Mouse (Mus musculus): Measurements from ENCODE around the gene Qsox1.

Gene Qsox1

GRCm38 (mm10) chr1:155747911-155748310 lies 64.8 kb downstream of the Qsox1 start:
- no peak for DNase-seq (ENCODE audit: low spot score)

DNA sequence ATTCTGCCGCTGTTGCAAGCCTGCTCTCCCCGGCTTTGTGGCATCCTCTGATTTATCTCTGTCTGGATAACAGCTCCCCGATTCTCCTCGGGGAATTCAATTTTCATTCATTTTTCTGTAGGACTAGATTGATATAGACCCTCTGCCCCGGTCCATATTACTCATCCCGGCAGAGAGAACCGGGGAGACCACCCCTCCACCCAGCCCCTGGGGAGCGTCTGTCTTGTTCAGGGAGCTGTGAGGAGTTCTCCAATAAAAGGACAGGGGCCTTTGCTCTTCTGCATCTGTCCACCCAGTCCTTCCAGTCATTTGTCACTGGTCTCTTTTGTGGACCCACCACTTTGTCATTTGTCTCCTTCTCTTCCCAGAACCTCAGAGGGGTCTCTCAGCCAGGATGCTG lies 65.7 kb downstream of the Qsox1 start:
- no peak for DNase-seq (ENCODE audit: low spot score)

- peak; percentile 69 for DNase-seq (ENCODE audit: low spot score)
Measured at GRCm38 (mm10) chr1:155742411-155743363, 70.0 kb downstream of the Qsox1 start.

- DNase-seq (ENCODE audit: low spot score): peak; percentile 63
Measured at GRCm38 (mm10) chr1:155741988-155742387, 70.7 kb downstream of the Qsox1 start.

DNA sequence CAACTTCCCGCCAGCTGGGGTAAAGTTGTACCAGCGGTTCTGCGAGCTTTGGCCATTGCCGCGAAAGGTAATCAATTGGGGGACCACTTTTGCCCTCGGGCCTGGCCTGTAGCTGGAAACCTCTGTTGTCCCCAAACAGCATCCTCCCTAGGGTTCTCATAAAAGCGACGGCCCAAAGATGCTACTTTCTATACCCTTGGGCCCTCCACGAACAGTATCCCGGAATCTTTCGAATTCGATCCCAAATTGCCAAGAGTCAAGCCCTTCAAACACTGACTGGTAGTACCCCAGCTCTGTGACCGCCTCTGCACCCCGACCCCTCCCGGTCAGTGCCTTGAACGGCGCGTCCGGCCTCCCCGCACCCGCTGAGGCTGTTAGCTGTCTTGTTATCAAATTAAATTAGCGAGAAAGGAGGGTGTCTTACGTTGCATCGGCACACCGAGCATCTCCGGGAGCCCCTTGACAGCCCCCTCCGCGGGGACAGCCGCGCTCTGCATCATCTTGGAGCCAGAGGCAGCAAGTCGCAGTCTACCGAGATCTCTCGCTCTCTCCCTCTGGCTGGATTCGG lies 71.2 kb downstream of the Qsox1 start:
- no peak for DNase-seq (ENCODE audit: low spot score)

DNA sequence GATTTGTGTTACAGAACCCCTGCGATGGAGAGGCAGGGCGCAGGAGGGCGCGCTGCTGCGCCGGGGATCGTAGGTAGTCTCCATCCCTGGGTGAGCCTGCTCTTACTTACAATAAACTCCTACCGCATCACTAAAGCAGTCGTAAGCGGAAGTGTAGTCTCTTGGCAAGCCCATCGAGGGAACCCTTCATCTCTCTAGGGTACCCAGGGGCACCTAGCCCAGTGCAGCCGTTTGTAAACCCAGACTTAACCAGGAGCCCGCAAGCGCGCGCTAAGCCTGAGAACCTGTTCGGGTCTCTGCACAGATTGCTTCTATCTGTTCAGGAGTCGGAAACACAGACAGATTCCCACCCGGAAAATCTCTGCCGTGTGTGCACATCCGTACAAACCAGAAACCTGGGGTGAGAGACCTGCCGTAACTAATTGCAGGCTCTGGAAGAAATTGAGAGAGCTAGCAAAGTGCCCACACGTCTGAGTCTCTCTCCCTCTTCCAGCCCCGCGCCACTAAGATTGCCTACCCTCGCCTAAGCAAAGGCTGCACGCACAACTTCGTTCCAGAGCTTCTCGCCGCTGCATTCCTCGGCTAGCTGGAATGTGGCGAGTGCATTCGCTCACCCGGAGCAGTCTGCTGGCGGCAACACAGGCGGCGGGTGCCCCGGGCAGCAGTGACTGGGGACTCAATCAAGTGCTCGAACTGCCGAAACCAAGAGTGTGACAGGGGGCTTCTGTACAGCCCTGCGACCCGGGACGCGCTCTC lies 71.9 kb downstream of the Qsox1 start:
- no peak for DNase-seq (ENCODE audit: low spot score)

DNA sequence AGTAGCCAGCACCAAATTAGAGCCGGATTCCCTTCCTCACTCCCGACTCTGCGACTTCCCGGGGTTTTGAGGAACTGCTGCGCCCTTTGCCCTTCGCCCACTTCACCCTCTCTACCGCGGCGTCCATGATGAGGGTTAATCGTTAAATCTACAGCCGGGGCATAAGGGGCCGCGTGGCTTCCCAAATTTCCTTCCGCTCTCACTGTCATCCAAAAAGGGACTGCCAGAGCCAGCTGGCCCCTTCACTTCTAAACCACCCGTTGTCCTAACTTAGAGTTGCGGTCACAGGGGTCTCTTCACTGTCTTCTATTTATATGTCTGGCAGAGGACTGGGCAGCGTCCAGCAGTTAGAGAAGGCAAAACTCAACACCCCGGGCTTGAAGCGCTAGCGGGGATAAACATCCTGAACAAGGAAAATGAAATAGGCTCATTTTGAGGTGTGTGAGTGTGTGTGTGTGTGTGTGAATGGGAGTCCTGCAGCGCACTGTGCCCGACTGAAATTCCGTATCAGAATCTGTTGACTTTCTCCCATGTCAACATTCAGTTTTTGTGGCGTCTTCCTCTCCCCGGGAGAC lies 74.8 kb downstream of the Qsox1 start:
- no peak for DNase-seq (ENCODE audit: low spot score)

DNA sequence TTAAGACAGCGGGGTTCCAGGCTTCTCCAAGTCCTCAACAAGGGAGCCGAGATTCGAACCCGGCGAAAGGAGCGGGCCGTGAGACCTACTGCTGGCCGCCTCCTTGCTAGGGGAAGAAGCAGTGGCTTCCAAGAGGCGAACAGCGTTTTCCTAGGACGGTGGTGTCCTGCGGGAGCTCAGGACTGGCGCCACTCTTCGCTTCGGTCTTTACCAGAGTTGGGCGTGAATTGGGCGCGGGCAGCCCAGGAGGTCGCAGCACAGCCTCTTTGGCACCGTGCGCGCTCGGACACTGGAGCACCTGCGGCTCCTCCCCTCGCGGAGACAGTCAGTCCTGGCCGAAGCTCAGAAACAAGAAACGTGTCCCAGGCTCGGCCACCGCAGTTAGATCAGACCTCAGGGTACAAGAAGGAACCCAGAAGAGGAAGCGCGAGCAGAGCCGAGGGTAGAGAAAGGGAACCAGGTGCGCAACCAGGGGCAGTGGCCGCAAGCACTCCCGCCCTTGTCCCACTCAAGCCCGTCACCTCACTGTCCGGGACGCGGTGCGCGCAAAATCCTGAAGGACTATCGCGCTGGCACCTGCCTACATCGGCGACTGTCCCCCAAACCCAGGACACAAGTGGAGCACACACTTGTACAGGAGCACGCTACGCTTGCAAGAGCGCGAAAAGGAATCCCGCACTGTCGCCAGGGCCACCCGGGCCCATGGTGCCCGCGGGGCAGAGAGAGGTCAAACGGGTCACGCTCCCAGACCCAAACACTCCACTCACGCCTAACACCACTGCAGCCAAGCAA lies 75.5 kb downstream of the Qsox1 start:
- DNase-seq (ENCODE audit: low spot score): no peak

DNA sequence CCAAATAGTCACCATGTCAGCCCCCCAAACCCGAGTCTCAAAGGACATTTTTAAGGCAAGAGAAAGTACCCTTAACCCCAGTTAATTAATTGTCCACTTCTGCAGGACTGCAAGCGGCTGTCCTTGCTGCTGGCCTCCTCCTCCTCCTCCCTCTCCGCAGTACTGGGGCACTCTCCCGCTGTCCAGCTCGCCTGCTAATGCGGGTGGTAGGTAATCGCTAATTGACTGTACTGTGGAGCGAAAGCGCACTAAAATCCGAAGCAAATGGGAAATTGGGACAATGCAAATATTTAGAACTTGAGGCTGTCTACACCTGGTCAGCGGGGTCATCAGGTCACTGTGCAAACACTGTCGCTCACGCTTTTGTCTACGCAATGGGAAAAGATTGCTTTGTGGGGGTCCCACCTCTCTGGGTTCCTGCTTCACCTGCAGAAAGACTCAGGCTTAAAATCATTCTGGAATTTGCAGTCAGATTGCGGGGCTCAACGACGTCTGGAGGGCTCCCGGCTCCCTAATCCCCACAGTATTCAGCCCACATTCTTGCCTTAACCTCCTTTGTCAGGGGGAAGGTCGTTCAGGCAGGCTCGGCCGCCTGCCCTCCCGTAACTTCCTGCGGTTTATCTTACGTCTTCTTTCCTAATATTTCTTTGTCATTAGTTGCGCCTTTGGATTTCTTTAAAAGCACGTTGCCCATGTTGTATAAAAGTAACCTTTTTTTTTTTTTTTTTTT lies 76.4 kb downstream of the Qsox1 start:
- no peak for DNase-seq (ENCODE audit: low spot score)

- DNase-seq (ENCODE audit: low spot score): no peak
Measured at GRCm38 (mm10) chr1:155731156-155731555, 81.5 kb downstream of the Qsox1 start.

DNA sequence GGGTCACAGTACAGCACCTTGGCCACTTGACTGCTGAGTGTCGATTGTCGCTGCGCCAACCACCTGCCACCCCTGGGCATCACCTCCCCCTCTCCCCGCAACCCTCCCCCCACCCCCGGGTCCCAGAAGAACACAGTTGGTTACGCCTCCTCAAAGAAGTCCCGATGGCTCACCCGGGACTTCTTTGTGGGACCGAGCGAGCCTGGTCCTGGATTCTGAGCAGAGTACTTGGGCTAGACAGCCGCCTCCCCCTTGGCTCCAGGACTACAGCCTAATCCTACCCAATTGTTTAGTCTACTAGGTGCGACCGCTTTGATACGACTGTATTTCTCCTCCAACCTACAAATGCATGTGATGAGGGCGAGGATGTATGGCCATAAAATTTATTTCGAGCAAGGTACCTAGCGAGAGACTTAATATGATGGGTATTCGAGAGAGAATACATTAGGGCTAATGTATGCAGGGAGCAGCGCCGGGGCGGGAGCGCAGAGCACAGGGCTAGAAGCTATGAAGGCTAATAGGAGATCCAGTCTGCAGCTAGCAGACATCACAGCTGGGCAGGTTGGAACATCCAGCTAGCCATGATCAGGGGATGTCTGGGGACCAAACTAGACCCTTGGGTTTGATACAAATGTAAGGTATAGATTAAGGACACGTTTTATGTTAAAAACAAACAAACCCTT lies 83.4 kb downstream of the Qsox1 start:
- no peak for DNase-seq (ENCODE audit: low spot score)

GRCm38 (mm10) chr1:155727830-155728229 lies 84.9 kb downstream of the Qsox1 start:
- no peak for DNase-seq (ENCODE audit: low spot score)

Measured in MN1 (cell line).